Mouse (Mus musculus) kidney, adult 18-20 months (tissue): ENCODE data around the gene Pnpla5.
"Not testable (repeated sequence)": the region's sequence is repeated elsewhere in the genome, so short reads cannot be mapped to it uniquely, and the experiment has no call there.

ENCODE experiments used
- DNase-seq: peaks from one replicate; pipeline ENCODE4 v3.0.0; 2021

The Pnpla5 gene

GRCm38 (mm10) chr15:84123075-84123474 is at the start of gene Pnpla5:
Gene Pnpla5 (minus strand): TSS chr15:84123175.
- no peak for DNase-seq

- DNase-seq = no peak
Measured at GRCm38 (mm10) chr15:84171166-84171565, 48.2 kb upstream of the Pnpla5 start.

GRCm38 (mm10) chr15:84169511-84169910 is 46.5 kb upstream of the Pnpla5 start:
- DNase-seq = no peak

GRCm38 (mm10) chr15:84168170-84169161 is 45.5 kb upstream of the Pnpla5 start:
- peak; percentile 28 for DNase-seq

- peak; percentile 95 for DNase-seq
Measured at GRCm38 (mm10) chr15:84167600-84167999, 44.6 kb upstream of the Pnpla5 start, which contains the start of gene Pnpla3. Gene Pnpla3 (plus strand): TSS chr15:84167837.

- DNase-seq = no peak
Measured at GRCm38 (mm10) chr15:84166818-84167217, 43.8 kb upstream of the Pnpla5 start.

GRCm38 (mm10) chr15:84161871-84162270 is 38.9 kb upstream of the Pnpla5 start:
- DNase-seq = no peak

- DNase-seq = not testable (repeated sequence)
Measured at GRCm38 (mm10) chr15:84157530-84157929, 34.6 kb upstream of the Pnpla5 start.

GRCm38 (mm10) chr15:84156158-84156557 is 33.2 kb upstream of the Pnpla5 start:
- no peak for DNase-seq

GRCm38 (mm10) chr15:84140929-84141328 is 18.0 kb upstream of the Pnpla5 start:
- no peak for DNase-seq

GRCm38 (mm10) chr15:84140109-84140508 is 17.1 kb upstream of the Pnpla5 start:
- no peak for DNase-seq

GRCm38 (mm10) chr15:84139592-84140005 is 16.6 kb upstream of the Pnpla5 start:
- no peak for DNase-seq

- no peak for DNase-seq
Measured at GRCm38 (mm10) chr15:84136473-84137415, 13.8 kb upstream of the Pnpla5 start.

- DNase-seq = peak; percentile 26
Measured at GRCm38 (mm10) chr15:84135472-84135871, 12.5 kb upstream of the Pnpla5 start.

GRCm38 (mm10) chr15:84133440-84133839 is 10.5 kb upstream of the Pnpla5 start:
- no peak for DNase-seq

GRCm38 (mm10) chr15:84131971-84132370 is 9.0 kb upstream of the Pnpla5 start:
- no peak for DNase-seq

GRCm38 (mm10) chr15:84131096-84131786 is 8.3 kb upstream of the Pnpla5 start:
- DNase-seq = no peak

- no peak for DNase-seq
Measured at GRCm38 (mm10) chr15:84126871-84127270, 3.9 kb upstream of the Pnpla5 start.

GRCm38 (mm10) chr15:84126447-84126846 is 3.5 kb upstream of the Pnpla5 start:
- DNase-seq = no peak

- DNase-seq = no peak
Measured at GRCm38 (mm10) chr15:84124086-84124485, 1.1 kb upstream of the Pnpla5 start.

GRCm38 (mm10) chr15:84121036-84121435 is 1.9 kb downstream of the Pnpla5 start:
- no peak for DNase-seq

- no peak for DNase-seq
Measured at GRCm38 (mm10) chr15:84120612-84121011, 2.4 kb downstream of the Pnpla5 start.

GRCm38 (mm10) chr15:84116466-84116865 is 6.5 kb downstream of the Pnpla5 start:
- no peak for DNase-seq
